Mouse (Mus musculus) adrenal gland, postnatal 0 days (tissue): ENCODE results near the gene Tex37. TPM values are rescaled to one million over a fixed set of nuclear protein-coding genes. Genes with fewer than 3 reads are reported as not detected.

ENCODE experiments used
- polyA plus RNA-seq: library from polyadenylated mRNA; unstranded; fragments of >200 nt; fragmentation: Nextera tagmentation; extraction: Ambion mirVana; gene quantifications from 2 replicates; pipeline ENCODE4 v1.2.1, GENCODE M21; 2015

Gene Tex37
- not detected in 2 replicates for polyA plus RNA-seq

GRCm38 (mm10) chr6:70918827-70919226 lies at the start of gene Tex37:
Gene Tex37, minus strand, starts transcription at chr6:70918927.

GRCm38 (mm10) chr6:70956285-70956912 lies 37.7 kb upstream of the Tex37 start, which contains the start of gene Foxi3:
Gene Foxi3, plus strand, starts transcription at chr6:70956531.

Other genes with a start within 250 kb of the Tex37 start
- 2.4 and 2.7 TPM in 2 replicates for gene Rpia, start 126.7 kb downstream of the Tex37 start, polyA plus RNA-seq
- gene Eif2ak3, start 74.4 kb downstream of the Tex37 start, polyA plus RNA-seq = 6.2 and 7.8 TPM in 2 replicates
- gene Foxi3, start 37.6 kb upstream of the Tex37 start, polyA plus RNA-seq = not detected in 2 replicates
- gene Thnsl2, start 225.5 kb upstream of the Tex37 start, polyA plus RNA-seq = 27.1 and 46.0 TPM in 2 replicates